Mouse (Mus musculus) olfactory bulb, adult 2 months (tissue): ENCODE data around the gene Ism1. TPM values are rescaled to one million over a fixed set of nuclear protein-coding genes. Genes with fewer than 3 reads are reported as not detected.

Source experiments
- H3K27ac ChIP-seq: fragments of 200-500 bp; 2 replicates; pipeline ENCODE4 v1.5.1; 2012; ENCODE audit warnings: low read depth, low read length; ENCODE audit not compliant: insufficient read depth
- H3K4me1 ChIP-seq: fragments of 200-500 bp; 2 replicates; pipeline ENCODE4 v1.6.1; 2012; ENCODE audit warnings: low read length; ENCODE audit not compliant: control insufficient read depth, insufficient read depth
- H3K4me3 ChIP-seq: fragments of 200-500 bp; 2 replicates; pipeline ENCODE4 v1.5.1; 2012; ENCODE audit warnings: mild to moderate bottlenecking, low read depth, low read length, moderate library complexity; ENCODE audit not compliant: insufficient read depth
- CTCF ChIP-seq: fragments of 200-500 bp; IDR thresholded peaks from 2 replicates; pipeline ENCODE4 v1.5.1; 2012; ENCODE audit warnings: low read depth, mild to moderate bottlenecking, low read length, moderate library complexity; ENCODE audit not compliant: insufficient read depth
- POLR2A ChIP-seq: fragments of 200-500 bp; IDR thresholded peaks from 2 replicates; pipeline ENCODE4 v1.6.1; 2012; ENCODE audit warnings: mild to moderate bottlenecking, low read depth, low read length, moderate library complexity; ENCODE audit not compliant: insufficient read depth
- WGBS: fragments of 180-500 bp; shearing (Covaris S2); methylation state at CpG from one replicate; pipeline ENCODE4 v1.1.7; 2018; 5-methylcytosine and 5-hydroxymethylcytosine counted together
- polyA plus RNA-seq: library from polyadenylated mRNA; stranded (reverse); fragments of >200 nt; gene quantifications from 2 replicates; pipeline ENCODE4 v1.2.4, GENCODE M21; 2012; ENCODE audit warnings: low replicate concordance; ENCODE audit not compliant: missing spikeins, insufficient read depth, insufficient read length

The Ism1 gene
- polyA plus RNA-seq, 1 experiment = not detected

- H3K4me1 ChIP-seq = no peaks in the 10 kb centered on the region
- TF ChIP-seq POLR2A (no peak), CTCF (no peak)
- no peak overlapping the region for H3K4me3 ChIP-seq
- H3K27ac ChIP-seq = no peak overlapping the region
- 87% methylated on average over 6 of the region's 6 CpGs for WGBS
These were observed 30.4 kb downstream of the Ism1 start for GRCm38 (mm10) chr2:139708194-139708899.

- Histone ChIP-seq H3K4me3 (no peak overlapping the region), H3K4me1 (no peaks in the 10 kb centered on the region), H3K27ac (no peak overlapping the region)
- 25% methylated on average over 3 of the region's 3 CpGs for WGBS
- TF ChIP-seq CTCF = no peak
- TF ChIP-seq POLR2A = no peak
These were observed 33.7 kb downstream of the Ism1 start for GRCm38 (mm10) chr2:139711640-139712039.

GRCm38 (mm10) chr2:139712046-139712445 is 34.1 kb downstream of the Ism1 start:
- H3K4me3 ChIP-seq = no peak overlapping the region
- no peak overlapping the region for H3K27ac ChIP-seq
- H3K4me1 ChIP-seq = no peaks in the 10 kb centered on the region
- TF ChIP-seq CTCF (no peak), POLR2A (no peak)
- WGBS = 65% methylated on average over 10 of the region's 10 CpGs

DNA sequence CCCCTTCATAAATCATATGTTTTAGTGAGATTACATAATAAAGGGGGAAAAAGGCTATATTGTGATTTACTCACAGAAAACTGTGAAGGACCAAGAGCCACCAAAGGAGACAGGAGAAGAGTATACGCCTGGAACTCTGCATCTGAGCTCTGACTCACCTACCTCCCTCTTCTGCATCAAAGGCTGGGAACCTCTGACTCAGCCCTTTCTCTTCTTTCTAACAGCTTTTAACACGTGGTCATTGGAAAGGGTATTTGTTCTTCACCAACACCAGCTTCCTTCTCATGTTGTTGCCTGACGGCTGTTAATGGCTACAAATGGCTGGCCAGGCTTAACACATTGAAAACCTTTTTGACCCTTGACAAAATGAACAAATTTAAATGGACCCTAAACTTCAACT is 36.2 kb downstream of the Ism1 start:
- WGBS = 35% methylated on average over 3 of the region's 3 CpGs
- H3K4me1 ChIP-seq = no peaks in the 10 kb centered on the region
- H3K4me3 ChIP-seq = no peak overlapping the region
- H3K27ac ChIP-seq = no peak overlapping the region
- TF ChIP-seq CTCF = no peak
- no peak for TF ChIP-seq POLR2A

GRCm38 (mm10) chr2:139717772-139718171 is 39.8 kb downstream of the Ism1 start:
- TF ChIP-seq POLR2A (no peak), CTCF (no peak)
- WGBS = 96% methylated on average over 1 of the region's 1 CpGs

DNA sequence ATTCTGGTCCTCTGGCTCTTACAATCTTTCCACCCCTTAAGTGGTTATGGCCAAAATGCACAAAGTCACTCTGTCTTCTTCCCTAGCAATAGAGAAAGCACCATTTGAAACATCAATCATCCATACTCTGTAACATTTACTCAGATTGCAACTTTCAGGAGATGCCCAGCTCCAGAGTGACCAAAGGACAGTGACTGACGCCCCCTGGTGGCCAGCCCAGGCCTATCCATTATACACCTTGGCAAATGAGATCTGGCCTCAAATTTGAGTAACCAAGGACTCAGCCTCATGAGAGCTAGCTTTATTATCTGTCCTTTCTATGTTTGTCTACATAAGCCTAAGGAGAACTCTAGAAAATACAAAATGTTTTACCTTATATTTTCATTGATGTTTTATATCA is 44.7 kb downstream of the Ism1 start:
- TF ChIP-seq POLR2A (no peak), CTCF (no peak)
- Histone ChIP-seq H3K4me3 (no peak overlapping the region), H3K4me1 (0 out of 2 replicates have a peak, but pooled peaks cover 4% of the 10 kb centered on the region), H3K27ac (no peak overlapping the region)
- 3% methylated on average over 1 of the region's 1 CpGs for WGBS

More at GRCm38 (mm10) chr2:139717772-139718171, 39.8 kb downstream of the Ism1 start:
- no peak overlapping the region for H3K27ac ChIP-seq
- H3K4me1 ChIP-seq = no peaks in the 10 kb centered on the region
- no peak overlapping the region for H3K4me3 ChIP-seq

- TF ChIP-seq CTCF (no peak), POLR2A (no peak)
- Histone ChIP-seq H3K4me1 (0 out of 2 replicates have a peak, but pooled peaks cover 4% of the 10 kb centered on the region), H3K4me3 (no peak overlapping the region), H3K27ac (no peak overlapping the region)
- WGBS = 60% methylated on average over 3 of the region's 3 CpGs
These were observed 45.3 kb downstream of the Ism1 start for GRCm38 (mm10) chr2:139723304-139723703.

GRCm38 (mm10) chr2:139724202-139724838 is 46.3 kb downstream of the Ism1 start:
- Histone ChIP-seq H3K4me1 (0 out of 2 replicates have a peak, but pooled peaks cover 4% of the 10 kb centered on the region), H3K4me3 (no peak overlapping the region), H3K27ac (no peak overlapping the region)
- TF ChIP-seq POLR2A = no peak
- TF ChIP-seq CTCF = no peak
- WGBS = 28% methylated on average over 4 of the region's 4 CpGs

GRCm38 (mm10) chr2:139725328-139725727 is 47.4 kb downstream of the Ism1 start:
- WGBS = 78% methylated on average over 3 of the region's 3 CpGs
- no peak overlapping the region for H3K4me3 ChIP-seq
- TF ChIP-seq CTCF (no peak), POLR2A (no peak)
- no peak overlapping the region for H3K27ac ChIP-seq
- 0 out of 2 replicates have a peak, but pooled peaks cover 4% of the 10 kb centered on the region for H3K4me1 ChIP-seq

- Histone ChIP-seq H3K27ac (no peak overlapping the region), H3K4me1 (0 out of 2 replicates have a peak, but pooled peaks cover 4% of the 10 kb centered on the region), H3K4me3 (no peak overlapping the region)
- 92% methylated on average over 2 of the region's 2 CpGs for WGBS
- TF ChIP-seq CTCF (no peak), POLR2A (no peak)
These were observed 50.1 kb downstream of the Ism1 start for GRCm38 (mm10) chr2:139728060-139728459.
